Mouse (Mus musculus) bone marrow macrophage, adult 2 months (primary cell): ENCODE results near the gene 4930404N11Rik. TPM values are rescaled to one million over a fixed set of nuclear protein-coding genes. Genes with fewer than 3 reads are reported as not detected.

Experiments used
- H3K27ac ChIP-seq: 2 replicates; pipeline ENCODE4 v1.5.1; 2012; ENCODE audit warnings: low read depth, low read length; ENCODE audit not compliant: insufficient read depth
- H3K4me1 ChIP-seq: 2 replicates; pipeline ENCODE4 v1.6.1; 2012; ENCODE audit warnings: low read length; ENCODE audit not compliant: control insufficient read depth, insufficient read depth
- H3K4me3 ChIP-seq: 2 replicates; pipeline ENCODE4 v1.5.1; 2012; ENCODE audit warnings: mild to moderate bottlenecking, low read length, moderate library complexity; ENCODE audit not compliant: insufficient read depth
- CTCF ChIP-seq: IDR thresholded peaks from 2 replicates; pipeline ENCODE4 v1.5.1; 2012; ENCODE audit warnings: low read depth, mild to moderate bottlenecking, low read length, moderate library complexity
- POLR2A ChIP-seq: IDR thresholded peaks from 2 replicates; pipeline ENCODE4 v1.6.1; 2012; ENCODE audit warnings: mild to moderate bottlenecking, low read depth, low read length, borderline replicate concordance
- polyA plus RNA-seq: library from polyadenylated mRNA; stranded (reverse); fragments of >200 nt; gene quantifications from 2 replicates; pipeline ENCODE4 v1.2.4, GENCODE M21; 2012; ENCODE audit not compliant: missing spikeins, insufficient read depth, insufficient read length

4930404N11Rik gene
- polyA plus RNA-seq, 1 experiment, result not detected

GRCm38 (mm10) chr10:81409330-81409729, 43.7 kb upstream of the 4930404N11Rik start:
- H3K4me3 ChIP-seq, result peak overlapping the region; percentile 37
- peaks cover 57% of the 10 kb centered on the region for H3K4me1 ChIP-seq
- H3K27ac ChIP-seq, result peak overlapping the region; percentile 89
- TF ChIP-seq CTCF (no peak), POLR2A (no peak)

GRCm38 (mm10) chr10:81408871-81409291, 43.3 kb upstream of the 4930404N11Rik start:
- peak overlapping the region; percentile 89 for H3K27ac ChIP-seq
- TF ChIP-seq CTCF (peak; percentile 35; the same call in 1 of the 2 replicates), POLR2A (no peak)
- peaks cover 55% of the 10 kb centered on the region for H3K4me1 ChIP-seq
- H3K4me3 ChIP-seq, result no peak overlapping the region

DNA sequence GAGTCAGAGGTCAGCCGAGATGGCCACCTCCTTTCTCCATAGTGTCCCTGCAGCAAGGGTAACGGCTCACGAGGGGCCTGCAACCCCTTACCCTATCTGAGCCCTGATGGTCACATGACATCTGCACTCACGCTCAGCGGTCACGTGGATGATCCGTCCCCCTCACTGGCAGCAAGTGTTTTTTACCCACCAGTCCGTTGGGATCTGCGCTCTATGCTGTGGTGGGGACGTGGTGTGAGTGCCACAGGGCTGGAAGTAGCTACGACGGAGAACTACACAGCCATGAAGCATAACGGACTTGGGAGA, 42.8 kb upstream of the 4930404N11Rik start:
- Histone ChIP-seq H3K4me3 (no peak overlapping the region), H3K27ac (peak overlapping the region; percentile 89), H3K4me1 (peaks cover 52% of the 10 kb centered on the region)
- TF ChIP-seq POLR2A, result no peak
- TF ChIP-seq CTCF, result no peak

GRCm38 (mm10) chr10:81407539-81408423, 42.2 kb upstream of the 4930404N11Rik start:
- Histone ChIP-seq H3K27ac (peak overlapping the region; percentile 89), H3K4me3 (peak overlapping the region; percentile 61), H3K4me1 (peaks cover 54% of the 10 kb centered on the region)
- TF ChIP-seq POLR2A (no peak), CTCF (no peak)

DNA sequence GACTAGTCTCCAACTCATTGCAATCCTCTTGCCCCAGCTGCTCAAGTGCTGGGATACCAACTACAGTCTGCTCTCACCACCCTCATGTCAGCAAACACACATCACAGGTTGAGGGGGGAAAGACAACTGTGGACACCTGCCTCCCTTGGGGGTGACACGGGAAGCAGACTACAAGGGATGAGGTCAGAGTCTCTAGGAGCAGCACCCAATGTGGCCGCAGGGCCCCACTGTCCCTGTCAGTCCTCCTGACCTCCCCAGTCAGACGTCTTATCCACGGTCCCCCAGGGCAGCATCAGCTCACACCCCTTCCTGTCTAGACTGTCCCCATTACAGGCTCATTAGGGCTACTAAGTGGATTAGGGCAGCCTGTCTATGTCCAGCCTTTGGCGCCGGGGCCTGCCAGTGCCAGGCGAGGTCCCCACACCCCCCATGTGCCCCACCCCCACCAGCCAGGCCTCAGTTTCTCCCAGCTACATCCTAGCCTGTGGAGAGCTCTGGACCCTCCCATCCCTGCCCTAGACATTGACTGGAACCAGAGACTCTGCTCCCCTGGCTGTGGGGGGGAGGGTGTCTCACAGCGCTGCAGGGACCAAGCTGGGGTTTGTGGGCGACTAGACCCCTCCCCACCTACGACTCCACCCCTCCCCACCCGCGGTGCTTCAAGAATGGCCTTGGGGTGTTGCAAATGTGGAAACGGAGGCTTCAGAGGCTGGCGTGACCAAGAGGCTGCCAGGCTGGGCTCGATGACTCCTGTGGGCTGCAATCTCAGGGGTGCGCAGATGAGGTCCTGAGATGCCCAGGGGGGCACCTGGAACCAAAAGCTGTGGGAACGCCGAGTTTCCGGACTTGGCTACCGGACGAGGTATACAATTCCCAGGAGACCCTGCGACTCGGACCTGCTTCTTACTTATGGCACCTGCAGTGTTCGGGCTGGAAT, 41.2 kb upstream of the 4930404N11Rik start:
- TF ChIP-seq POLR2A (no peak), CTCF (no peak)
- H3K4me3 ChIP-seq, result peak overlapping the region; percentile 61
- H3K27ac ChIP-seq, result peak overlapping the region; percentile 59
- peaks cover 59% of the 10 kb centered on the region for H3K4me1 ChIP-seq

DNA sequence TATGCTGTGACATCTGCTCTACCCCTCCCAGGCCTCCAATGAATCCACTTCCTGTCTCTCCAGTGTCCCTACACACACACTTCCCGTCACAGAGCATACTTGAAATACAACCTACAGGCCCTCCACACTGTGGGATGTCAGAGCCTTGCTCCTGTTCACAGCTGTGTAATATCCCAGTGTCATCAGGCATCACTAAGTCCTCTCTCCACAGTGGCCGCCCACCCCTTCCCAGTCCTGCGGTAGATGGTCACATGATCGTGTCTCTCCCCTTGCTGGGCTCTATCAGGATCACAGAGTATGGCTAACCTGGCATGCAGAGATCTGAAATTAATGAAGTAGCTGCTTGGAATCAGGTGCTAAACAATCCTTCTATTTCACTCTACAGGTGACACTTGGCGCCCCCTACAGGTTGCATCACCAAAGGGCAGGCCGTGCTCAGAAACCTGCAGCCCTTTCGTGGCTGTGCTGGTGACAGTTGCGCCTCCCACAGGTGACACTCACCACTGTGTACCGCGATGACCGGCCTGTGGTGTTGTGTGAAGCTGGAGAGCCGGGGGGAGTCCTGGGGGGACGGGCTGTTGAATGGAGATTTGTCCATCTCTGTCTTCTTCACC, 40.1 kb upstream of the 4930404N11Rik start:
- H3K27ac ChIP-seq, result peak overlapping the region; percentile 38
- H3K4me1 ChIP-seq, result peaks cover 59% of the 10 kb centered on the region
- TF ChIP-seq CTCF (peak; percentile 96), POLR2A (no peak)
- no peak overlapping the region; the same call in 1 of the 2 replicates for H3K4me3 ChIP-seq

DNA sequence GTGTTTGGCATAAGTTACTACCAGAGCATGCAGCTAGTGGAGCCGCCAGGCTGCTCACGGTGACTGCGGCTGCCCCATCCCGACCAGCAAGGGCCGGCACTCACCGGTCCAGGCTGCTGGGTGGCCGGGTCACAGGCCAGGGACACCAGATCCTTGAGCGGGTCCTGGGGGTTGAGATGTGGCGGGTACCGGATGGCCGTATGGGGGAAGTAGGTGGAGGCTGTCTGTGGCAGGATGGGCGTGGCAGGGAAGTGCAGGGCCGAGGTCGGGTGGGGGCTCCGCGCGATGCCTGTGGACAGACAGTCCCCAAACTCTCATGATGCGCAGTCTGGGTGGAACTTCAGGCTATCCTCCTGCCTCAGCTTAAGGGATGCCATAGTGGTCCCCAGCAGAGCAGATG, 39.1 kb upstream of the 4930404N11Rik start:
- TF ChIP-seq POLR2A (no peak), CTCF (no peak)
- Histone ChIP-seq H3K4me1 (peaks cover 54% of the 10 kb centered on the region), H3K27ac (peak overlapping the region; percentile 16), H3K4me3 (no peak overlapping the region)

GRCm38 (mm10) chr10:81404082-81404481, 38.5 kb upstream of the 4930404N11Rik start:
- TF ChIP-seq POLR2A (no peak), CTCF (no peak)
- Histone ChIP-seq H3K27ac (no peak overlapping the region), H3K4me1 (peaks cover 50% of the 10 kb centered on the region), H3K4me3 (no peak overlapping the region)

GRCm38 (mm10) chr10:81403511-81403910, 37.9 kb upstream of the 4930404N11Rik start:
- no peak for TF ChIP-seq CTCF
- no peak for TF ChIP-seq POLR2A
- Histone ChIP-seq H3K27ac (no peak overlapping the region), H3K4me3 (no peak overlapping the region), H3K4me1 (peaks cover 48% of the 10 kb centered on the region)
